Mouse (Mus musculus) brain, adult 2 months (tissue): ENCODE measurements around the gene Ulk2.
A peak's percentile ranks its signal among the peaks of the same experiment; 100 is the strongest.
"Not testable (repeated sequence)": the region's sequence is repeated elsewhere in the genome, so short reads cannot be mapped to it uniquely, and the experiment has no call there.

Source experiments
- DNase-seq: peaks from one replicate; pipeline ENCODE4 v3.0.0; 2011; ENCODE audit warnings: low read depth, low spot score

Gene Ulk2

DNA sequence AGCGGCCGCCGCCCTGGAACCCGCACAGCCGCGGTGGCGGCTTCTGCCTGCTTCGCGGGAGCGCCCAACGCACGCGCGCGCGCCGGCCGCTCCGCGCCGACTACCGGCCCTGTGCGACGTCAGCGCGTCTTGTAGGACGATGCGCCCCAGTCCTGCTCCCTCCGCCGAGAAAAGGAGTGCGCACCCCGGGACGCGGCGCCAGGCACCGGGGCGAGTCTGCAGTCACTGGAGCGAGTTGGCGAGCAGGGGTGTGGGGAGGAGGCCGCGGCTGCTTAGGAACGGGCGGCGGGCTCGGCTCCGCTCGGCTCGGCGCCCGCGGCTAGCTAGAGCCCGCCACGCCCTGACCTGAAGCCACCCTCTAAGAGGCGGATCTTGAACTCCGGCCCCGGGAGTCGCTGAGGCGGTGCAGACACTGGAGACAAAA lies at the start of gene Ulk2:
Ulk2 (minus strand) TSS at position 86 of the 424 bp plus-strand sequence.
- peak; percentile 96 for DNase-seq

- peak; percentile 75 for DNase-seq
Observed at GRCm38 (mm10) chr11:61882183-61882582, 27.3 kb upstream of the Ulk2 start.

- DNase-seq: no peak
Observed at GRCm38 (mm10) chr11:61879921-61880320, 25.0 kb upstream of the Ulk2 start.

GRCm38 (mm10) chr11:61871881-61872280 lies 17.0 kb upstream of the Ulk2 start:
- DNase-seq: no peak

GRCm38 (mm10) chr11:61866856-61867255 lies 12.0 kb upstream of the Ulk2 start:
- no peak for DNase-seq

- DNase-seq: no peak
Observed at GRCm38 (mm10) chr11:61861781-61862547, 7.1 kb upstream of the Ulk2 start.

GRCm38 (mm10) chr11:61859316-61859715 lies 4.4 kb upstream of the Ulk2 start:
- no peak for DNase-seq

DNA sequence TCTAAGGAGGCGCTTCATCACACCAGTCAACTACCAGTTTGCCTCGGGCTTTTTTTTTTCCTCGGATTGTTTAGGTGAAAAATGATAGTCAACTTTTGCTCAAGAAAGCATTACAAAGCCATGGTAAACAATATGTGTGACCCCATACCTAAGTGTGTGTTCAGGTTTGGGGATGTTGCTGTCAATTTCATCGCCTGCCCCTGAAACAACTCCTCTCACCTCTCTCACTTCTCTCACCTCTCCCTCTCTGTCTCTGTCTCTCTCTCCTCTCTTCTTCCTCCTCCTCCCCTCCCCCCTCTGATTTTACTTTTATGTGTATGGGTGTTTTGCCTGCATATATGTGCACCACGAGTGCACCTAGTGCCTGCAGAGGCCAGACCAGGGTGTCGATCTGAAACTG lies 666 bp upstream of the Ulk2 start:
- no peak for DNase-seq

GRCm38 (mm10) chr11:61854211-61854987 lies 474 bp downstream of the Ulk2 start:
- peak; percentile 96 for DNase-seq

DNA sequence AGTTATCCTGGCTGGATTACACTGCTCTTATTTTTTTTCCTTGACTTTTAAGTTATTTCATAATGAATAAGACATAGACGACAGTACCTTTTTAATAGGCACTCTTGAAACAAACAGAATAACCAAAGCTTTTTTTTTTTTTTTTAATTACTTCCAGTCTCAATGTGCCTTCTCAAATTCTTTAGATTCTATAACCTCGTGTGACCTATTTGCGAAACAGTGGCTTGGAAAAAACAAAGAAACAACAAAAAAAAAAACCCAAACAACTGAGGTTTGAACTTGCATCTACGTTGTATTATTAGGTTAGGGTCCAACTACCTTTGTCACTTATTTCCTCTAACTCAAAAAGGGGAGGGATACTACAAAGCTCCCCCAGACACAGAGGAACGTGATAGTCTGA lies 1.2 kb downstream of the Ulk2 start:
- no peak for DNase-seq

DNA sequence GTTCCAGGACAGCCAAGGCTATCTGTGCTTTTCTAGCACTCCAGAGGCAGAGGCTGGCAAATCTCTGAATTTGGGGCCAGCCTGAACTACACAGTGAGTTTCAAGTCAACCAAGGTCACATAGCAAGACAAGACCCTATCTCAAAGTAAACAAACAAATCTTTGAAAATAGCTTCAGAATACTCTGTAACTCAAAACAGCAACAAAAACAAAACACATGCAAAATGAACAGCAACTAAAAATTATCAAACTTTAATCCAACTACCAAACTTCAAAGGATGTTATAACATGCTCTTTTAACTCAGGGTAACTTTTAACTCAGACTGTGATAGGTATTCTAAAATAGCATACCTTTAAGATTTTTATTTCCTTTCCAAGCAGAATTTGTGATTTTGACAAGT lies 2.0 kb downstream of the Ulk2 start:
- no peak for DNase-seq

DNA sequence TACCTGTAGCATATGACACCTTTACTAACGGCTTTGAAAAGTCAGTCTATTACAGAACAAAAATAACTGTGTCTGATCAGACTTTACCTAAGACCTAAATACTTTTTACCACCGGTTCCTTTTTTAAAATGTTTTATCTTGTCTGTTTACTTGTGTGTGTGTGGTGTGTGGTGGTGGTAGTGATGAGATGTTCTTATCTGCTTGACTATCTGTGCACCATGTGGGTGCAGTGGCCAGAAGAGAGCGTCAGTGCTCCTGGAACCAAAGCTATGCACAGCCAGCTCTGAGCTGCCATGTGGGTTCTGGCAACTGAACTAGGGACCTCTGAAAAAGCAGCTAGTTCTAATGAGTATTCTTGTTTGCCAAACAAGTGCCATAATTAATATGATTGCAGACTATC lies 3.7 kb downstream of the Ulk2 start:
- DNase-seq: no peak

GRCm38 (mm10) chr11:61840663-61841062 lies 14.2 kb downstream of the Ulk2 start:
- not testable (repeated sequence) for DNase-seq

GRCm38 (mm10) chr11:61839940-61840339 lies 14.9 kb downstream of the Ulk2 start:
- no peak for DNase-seq

GRCm38 (mm10) chr11:61839182-61839581 lies 15.7 kb downstream of the Ulk2 start:
- no peak for DNase-seq

DNA sequence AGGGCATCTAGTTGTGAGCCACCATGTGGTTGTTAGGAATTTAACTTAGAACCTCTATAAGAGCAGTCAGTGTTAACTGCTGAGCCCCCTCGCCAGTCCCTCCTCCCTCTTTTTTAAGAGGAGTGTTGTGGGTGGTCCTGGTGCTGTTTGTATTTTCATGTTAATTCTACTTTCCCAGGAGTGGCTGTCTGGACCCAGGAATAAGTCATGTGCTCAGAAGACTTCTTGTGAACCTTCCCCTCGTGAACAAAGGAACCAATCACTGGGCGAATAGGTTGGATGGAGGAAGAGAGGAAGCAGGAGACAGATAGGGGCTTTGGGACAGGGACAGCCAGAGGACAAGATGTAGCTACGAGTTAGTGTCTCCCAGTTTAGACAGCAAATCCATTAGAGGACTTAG lies 45.1 kb downstream of the Ulk2 start:
- DNase-seq: no peak

GRCm38 (mm10) chr11:61808551-61809117 lies 46.2 kb downstream of the Ulk2 start:
- DNase-seq: peak; percentile 16

DNA sequence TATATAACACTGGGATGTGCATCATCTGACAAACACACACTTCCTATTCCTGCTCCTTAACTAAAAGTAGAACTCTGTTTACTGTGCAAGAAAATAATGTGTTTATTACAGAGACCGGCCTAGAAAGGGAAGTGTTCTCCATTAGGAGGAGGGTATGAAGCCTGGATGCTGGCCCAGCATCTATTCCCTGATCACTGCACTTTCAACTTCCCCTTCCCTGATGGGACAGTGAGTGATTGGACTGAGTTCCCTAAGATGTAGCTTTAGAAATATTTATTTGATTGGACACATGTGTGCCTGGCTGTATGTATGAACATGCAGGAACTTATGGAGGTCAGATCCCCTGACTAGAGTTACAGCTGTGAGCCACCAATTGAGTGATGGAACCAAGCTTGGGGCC lies 61.4 kb downstream of the Ulk2 start:
- no peak for DNase-seq

DNA sequence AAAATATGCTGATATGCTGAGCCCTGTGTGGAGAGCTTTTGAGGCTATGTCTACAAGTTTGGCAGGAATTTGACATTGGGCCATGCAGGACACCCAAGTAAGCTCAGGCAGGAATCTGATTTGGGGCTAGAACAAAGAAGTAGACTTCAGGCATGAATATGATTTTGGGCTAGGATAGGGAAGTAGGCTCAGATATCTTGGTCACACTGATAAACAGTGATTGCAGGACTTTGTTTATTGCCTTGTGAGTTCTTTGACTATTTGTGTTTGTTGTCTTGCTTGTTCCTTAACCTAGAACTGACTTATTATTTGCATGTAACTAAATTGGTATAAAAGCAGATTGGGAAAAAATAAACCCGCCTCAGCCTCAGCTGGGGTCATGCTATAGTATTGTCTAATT lies 66.3 kb downstream of the Ulk2 start:
- no peak for DNase-seq

DNA sequence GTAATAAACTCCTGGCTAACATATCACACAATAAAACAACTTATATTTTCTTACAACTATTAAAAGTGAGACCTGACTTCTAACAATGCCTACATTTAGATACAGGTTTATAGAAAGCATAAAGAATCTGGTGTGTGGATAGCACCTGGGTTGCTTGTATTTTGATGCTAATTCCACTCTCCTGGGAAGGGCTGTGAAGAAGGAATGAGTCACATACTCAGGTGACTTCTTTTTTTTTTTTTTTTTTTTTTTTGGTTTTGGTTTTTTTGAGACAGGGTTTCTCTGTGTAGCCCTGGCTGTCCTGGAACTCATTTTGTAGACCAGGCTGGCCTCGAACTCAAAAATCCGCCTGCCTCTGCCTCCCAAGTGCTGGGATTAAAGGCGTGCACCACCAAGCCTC lies 72.3 kb downstream of the Ulk2 start:
- DNase-seq: not testable (repeated sequence)

DNA sequence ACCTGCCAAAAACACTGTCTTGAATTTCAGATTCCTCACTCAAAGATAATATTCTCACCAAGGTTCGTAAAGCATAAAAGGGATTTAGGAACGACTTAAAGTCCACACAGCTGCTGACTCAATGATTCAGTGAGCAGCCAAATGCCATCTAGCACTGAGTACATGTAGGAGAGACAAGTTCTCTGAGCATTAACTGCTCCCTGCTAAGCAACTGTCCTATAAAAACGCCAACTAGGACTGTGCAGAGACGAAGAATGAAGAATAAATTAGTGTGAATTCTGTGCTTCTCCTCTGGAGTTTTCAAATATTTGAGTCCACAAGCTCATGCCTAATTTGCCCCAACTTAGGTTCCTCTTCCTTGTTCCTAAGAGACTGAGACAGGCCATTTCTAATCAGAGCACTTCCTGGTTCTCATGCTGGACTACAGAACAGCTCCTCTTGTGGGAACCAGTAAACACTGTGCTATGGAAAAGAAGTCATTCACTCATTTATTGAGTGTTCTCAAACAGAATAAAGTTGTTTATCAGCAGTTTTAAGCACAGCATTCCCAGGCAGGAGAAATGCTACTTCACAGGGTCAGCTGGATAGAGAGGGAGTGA lies 80.2 kb downstream of the Ulk2 start:
- peak; percentile 30 for DNase-seq
